Mouse (Mus musculus) stomach, postnatal 0 days (tissue): ENCODE data around the gene Carmil1.

Experiments
- CTCF ChIP-seq: IDR thresholded peaks from 2 replicates; pipeline ENCODE4 v1.5.1; 2016; ENCODE audit warnings: antibody characterized with exemption, low read depth, mild to moderate bottlenecking, moderate library complexity
- EP300 ChIP-seq: optimal IDR thresholded peaks from 2 replicates; pipeline ENCODE3; 2016; ENCODE audit warnings: antibody characterized with exemption

DNA sequence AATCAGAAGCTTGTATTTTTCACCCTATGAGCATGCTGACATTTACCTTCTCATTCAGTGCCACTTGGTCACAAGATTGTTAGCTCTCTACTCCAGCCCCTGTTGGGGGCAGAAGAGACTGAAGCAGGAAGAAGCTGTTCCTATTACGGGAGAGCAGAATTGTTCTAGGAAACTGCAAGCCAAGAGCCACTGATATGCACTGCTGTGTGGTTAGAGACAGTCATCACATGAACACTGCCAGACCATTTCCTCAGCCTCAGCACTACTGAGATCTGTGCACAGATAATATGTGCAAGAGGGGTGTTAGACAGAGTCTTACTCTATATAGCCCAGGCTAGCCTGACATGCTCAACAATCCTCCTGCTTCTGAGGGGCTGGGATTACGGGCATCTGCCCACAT lies 69.4 kb downstream of the Carmil1 start:
- TF ChIP-seq CTCF, result 0 out of 2 replicates have a peak, but pooled peaks have one; percentile 5
- TF ChIP-seq EP300, result no peak
